Mouse (Mus musculus): ENCODE data around the gene Gm8764.

GRCm38 (mm10) chr10:104209655-104210054 lies 49.8 kb downstream of the Gm8764 start:
- TF ChIP-seq CTCF (IDR thresholded peaks at IDR 0.05; ENCODE audit: borderline replicate concordance, control insufficient read depth, extremely low read depth, insufficient read depth, low read length, poor library complexity) (no peak), POLR2A (IDR thresholded peaks at IDR 0.05; ENCODE audit: control insufficient read depth, extremely low read depth, insufficient read depth, low read length, poor library complexity) (no peak)
